Mouse (Mus musculus) cerebellum, postnatal 25 days (tissue): ENCODE results near the gene Clybl.

ENCODE experiments used
- DNase-seq, 2 experiments: peaks; one replicate each; pipeline ENCODE4 v3.0.0; 2021; ENCODE audit warnings: mixed read lengths in 2 of 2

Gene Clybl

DNA sequence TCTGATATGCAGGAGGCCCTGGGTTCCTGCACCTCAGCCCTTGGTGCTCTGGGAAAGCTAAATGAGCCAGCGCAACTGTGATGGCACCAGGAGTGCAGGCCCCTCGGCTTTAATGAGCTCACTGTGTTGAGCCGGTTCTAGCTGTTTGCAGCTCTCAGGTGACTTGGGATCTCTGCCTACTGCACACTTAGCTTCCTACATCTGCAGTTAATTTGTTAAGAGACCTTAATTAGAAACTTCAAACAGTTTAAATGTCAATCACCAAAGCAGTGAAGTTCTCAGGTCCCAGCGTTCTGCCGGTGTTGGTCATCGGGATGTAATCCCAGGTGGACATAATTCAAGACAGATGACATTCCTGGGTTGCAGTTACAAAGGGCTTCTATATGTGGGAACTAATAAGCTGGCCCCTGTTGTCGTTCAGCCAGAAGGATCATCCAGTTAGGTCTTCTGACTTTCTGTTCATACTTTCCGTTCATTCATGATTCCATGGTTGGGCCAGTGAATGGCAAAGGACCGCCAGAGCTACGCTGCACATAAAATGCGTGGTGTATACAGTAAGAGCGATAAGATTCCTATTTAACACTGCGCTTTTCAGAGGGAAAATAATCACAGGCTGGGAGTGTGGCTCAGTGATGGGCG lies 18.9 kb downstream of the Clybl start:
- DNase-seq, result no peak

- no peak for DNase-seq
These were observed 27.7 kb downstream of the Clybl start for GRCm38 (mm10) chr14:122209177-122209576.

DNA sequence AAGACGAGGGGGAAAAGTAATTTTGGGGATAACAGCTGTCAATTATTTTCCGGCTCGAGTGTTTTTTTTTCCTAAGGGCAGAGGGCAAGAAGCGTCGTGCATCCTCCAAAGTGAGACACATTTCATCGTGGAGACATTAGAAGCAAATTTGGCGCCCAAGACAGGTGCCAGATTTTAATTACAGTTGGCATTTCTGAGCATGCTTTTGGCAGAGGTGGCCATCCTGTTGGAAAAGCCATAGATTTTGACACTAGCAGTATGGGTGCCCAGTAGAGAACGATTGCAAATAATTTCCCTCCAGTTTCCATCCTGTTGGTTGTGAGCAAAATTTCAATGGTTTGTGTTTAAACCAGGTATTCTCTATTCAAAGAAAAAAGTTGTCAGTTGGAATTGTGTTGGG lies 32.1 kb downstream of the Clybl start:
- peak; percentile 74 to 80 for DNase-seq

- no peak for DNase-seq
These were observed 32.6 kb downstream of the Clybl start for GRCm38 (mm10) chr14:122214126-122214525.

DNA sequence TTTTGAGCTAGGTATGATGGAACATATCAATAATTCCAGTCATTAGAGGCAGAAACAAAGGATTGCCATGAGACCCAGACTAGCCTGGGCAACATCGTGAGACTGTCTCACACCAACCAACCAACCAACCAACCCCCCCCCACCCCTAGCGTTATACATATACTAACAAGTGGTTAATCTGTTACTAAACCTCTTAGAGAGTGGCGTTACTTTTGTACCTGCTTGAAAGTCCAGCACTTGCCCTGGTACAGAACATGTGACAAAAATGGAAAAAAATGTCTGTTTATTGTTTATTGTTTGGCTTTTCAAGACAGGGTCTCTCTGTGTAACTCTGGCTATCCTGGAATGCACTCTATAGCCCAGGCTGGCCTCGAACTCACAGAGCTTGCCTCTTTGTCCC lies 35.7 kb downstream of the Clybl start:
- no peak for DNase-seq

GRCm38 (mm10) chr14:122222934-122223374 lies 41.5 kb downstream of the Clybl start:
- DNase-seq, result no peak

DNA sequence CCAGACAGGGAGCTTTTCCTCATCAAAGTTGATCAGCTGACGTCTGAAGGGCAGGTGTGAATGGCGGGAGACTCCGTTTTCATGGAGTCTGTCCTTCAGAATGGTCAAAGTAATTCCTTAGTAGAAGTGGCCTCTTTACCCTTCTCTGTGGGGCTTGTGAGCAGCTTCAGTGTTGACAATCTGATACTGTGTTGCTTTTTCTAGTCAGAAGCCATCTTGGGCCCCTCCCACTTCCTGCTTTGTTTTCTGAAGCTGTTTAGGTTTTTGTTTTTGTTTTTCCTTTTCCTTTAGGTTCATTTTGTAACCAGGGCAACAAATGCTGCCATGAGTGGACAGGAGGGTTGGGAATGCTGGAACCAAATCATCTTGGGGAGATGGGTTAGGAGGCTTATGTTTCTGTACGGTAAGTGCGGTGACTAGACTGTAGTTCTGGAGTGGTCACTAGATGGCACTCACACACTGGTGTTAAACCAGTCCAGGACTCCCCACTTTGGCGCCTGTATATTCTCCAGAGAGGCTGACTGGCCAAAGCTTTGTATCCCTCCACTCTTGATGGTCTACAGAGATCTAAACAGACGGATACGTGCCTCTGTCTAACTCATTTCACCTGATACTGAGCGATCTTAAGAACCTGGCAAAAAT lies 42.1 kb downstream of the Clybl start:
- DNase-seq, result peak; percentile 87 to 93

DNA sequence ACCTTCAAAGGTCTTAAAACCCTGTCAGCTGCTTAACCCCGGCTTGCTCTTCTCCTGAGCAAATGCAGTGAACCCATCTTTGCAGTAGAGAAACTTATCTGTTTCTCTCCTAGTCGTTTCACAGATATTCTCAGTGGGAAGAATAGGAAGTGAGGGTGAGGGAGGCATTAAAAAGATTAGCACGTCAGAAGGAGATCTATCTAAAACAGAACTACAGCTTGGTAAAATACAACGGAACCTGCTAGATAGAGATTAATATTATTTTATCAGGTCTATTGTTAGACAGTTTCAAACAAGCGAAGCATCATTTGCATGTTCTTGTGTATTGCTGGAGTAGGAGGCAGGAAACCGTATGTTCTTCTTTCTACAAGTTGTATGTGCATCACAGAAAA lies 42.6 kb downstream of the Clybl start:
- DNase-seq, result no peak

- DNase-seq, result peak; percentile 62 to 72
These were observed 43.0 kb downstream of the Clybl start for GRCm38 (mm10) chr14:122224501-122224928.

GRCm38 (mm10) chr14:122225479-122226132 lies 44.1 kb downstream of the Clybl start:
- peak; percentile 45 to 60 for DNase-seq

DNA sequence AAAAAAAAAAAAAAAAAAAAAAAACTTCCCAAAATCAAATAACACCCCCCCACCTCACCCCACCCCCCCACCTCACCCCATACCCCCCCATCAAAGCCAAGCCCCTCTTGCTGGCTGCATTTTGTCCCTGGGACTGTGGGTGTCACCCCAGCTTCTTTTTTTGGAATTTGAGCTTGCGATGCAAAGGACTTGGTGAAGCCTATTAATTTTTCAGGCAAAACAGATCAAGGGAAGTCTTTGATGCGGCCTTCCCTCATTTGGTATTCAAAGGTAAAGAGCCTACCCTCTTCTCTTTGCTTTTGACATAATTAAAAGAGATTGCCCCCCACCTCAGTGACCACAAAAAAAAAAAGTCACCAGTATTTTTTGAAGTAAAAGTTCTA lies 44.6 kb downstream of the Clybl start:
- peak; percentile 26 to 47 for DNase-seq

DNA sequence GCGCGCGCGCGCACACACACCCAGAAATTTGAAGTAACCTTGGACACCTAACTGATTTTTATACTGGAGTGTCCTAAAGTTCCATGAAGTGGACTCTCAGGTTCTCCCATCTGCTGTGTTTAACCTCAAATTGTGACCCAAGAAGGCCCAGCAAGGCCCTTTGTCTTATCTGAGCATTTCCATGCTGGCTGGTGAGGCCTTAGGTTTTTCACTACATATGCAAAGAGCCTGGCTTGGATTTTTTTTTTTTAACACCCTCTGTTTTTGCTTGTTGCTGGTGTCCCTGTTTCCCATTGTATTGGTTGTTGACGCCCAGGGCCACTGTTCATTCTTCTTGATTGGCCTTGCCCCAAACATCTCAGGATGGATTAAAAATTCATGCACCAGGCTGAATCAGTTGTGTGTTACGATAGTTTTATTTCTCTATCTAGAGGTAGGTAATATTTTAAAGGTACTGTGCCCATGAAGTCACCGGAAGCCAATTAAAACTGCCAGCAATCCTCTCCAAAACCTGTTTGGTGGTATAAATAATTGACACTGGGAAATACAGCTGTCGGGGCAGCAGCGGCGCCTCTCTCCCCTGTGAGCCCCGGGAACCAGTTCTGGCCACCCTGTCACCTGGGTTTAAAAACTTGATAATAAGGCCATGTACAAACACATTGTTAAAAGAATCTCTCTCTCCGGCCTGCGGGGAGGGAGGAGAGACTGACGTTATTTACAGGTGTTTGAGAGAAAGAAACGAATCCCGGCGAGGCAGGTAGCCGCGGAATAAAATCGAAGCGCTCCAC lies 45.4 kb downstream of the Clybl start:
- DNase-seq, result peak; percentile 56 to 69

DNA sequence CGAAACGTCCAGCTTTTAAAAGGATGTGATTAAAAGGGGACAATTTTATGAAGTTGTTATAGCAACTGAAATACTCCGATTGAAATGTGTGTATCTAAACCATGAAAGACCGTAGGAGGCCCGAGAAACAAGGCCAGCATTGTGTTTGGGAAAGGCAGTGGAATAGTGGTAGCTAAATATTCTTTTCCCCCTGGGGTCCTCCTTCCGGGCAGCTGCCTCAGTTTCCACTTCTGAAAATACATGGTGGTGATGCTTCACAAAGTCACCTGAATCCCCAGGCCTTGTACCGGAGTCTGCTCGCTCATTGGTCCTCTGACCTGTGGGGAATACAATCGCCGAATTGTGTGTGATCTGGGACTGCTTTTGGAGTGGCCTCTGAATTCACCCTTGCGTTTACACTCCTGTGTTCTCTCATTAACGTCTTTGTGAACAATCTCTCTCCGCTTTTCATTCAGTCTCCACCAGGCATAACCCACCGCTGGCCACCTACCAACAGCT lies 46.0 kb downstream of the Clybl start:
- DNase-seq, result peak; percentile 60 to 76

DNA sequence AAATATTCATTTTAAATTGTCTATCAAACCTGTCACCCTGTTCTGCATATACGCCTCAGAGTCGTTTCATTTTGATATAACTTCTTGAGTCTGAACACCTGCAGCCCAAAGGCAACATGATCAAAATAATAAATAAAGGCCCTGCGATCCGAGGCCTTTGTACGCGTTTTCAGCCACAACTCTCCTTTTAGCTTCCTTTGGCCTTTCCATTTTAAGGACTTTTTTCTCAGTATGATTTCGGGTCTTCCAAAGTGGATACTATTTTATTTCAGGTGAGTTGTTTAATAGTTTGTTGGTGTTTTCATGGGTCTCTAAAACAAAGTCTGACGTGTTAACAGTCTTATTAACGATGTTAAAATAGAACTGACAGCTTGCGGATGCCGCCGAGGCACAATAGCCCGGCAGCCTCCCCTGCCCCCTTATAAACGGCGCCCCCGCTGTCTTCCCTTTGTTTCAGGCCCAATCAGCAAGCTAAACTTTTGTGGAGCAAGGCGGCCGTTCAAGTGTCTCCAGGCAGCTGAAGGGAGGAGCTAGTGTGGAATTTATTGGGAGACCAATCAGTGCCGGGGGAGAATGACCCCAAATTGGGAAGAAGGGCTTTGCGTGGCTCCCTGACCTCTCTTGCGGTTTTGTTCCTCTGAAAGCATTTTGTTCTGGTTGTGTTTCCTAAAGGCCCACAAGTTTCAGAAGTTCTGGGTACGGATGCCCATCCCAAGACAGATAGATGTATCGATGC lies 47.5 kb downstream of the Clybl start:
- peak; percentile 77 to 78 for DNase-seq

DNA sequence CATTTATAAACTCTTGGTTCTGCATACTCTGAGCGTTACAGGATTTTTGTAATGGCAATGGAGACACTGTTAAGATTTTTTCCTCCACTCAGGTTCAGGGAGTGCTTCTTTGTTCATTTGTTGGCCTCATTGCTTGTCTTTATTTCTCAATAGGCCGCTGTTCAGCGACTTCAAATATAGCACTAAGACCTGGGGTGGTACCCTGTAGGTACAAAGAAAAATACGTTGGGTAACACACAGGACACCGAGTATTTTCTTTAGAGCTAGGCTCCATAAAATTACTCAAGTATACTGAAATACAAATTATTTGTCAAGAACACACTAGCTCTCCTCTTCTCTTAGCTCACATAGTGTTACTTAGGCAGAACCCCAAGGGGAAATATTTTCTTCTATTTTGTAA lies 48.5 kb downstream of the Clybl start:
- peak in 1 of 2 experiments; percentile 33 for DNase-seq

DNA sequence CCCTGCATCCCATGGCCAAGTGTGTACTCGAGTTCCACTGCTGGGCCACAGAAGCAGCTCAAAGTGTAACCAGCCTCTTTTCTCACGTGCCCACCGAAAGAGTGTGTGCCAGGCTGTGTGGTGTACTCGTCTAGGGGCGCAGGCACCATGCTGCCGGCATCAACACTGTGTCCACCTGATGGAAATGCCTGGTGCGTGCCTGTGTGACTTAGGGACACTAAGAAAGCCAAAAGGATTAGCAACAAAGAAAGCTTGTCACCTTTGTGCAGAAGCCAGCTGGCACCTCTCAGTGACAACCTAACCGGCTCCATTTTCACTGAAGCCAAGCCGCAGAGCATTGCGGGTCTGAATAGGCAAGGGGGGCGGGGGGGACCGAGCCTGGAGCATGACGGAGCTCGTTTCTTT lies 49.1 kb downstream of the Clybl start:
- DNase-seq, result peak; percentile 89 to 91

GRCm38 (mm10) chr14:122231073-122231472 lies 49.6 kb downstream of the Clybl start:
- DNase-seq, result no peak

DNA sequence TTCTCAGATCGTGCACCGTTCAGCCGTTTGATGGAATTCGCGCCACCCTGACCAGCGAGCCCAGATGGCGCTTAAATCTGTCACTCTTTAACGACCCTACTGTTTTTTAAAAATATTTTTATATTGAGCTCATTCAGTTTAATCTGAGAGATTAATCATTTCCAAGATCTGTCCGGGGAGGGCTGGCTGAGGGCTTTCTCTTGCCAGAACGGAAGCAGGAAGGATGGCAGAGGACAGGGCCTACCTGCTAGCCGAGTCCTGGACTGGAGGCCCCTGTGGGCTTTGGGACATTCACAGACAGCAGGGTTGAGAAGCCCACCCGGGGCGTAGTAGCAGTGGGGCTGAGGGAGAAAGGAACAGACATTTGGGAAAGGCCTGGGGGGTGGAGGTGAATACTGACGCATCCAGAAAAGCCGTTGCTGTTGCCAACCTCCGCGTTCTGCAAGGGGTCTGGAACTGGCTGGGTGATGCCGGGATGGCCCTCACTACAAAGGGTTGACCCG lies 51.8 kb downstream of the Clybl start:
- DNase-seq, result peak; percentile 80 to 82

- no peak for DNase-seq
These were observed 62.4 kb downstream of the Clybl start for GRCm38 (mm10) chr14:122243874-122244273.

GRCm38 (mm10) chr14:122246919-122247859 lies 65.7 kb downstream of the Clybl start:
- DNase-seq, result no peak

GRCm38 (mm10) chr14:122249123-122249522 lies 67.6 kb downstream of the Clybl start:
- peak in 1 of 2 experiments; percentile 49 for DNase-seq
